Mouse (Mus musculus) cerebellum, adult 18-20 months (tissue): Measurements from ENCODE around the gene Fam214a.

Source experiments
- DNase-seq, 2 experiments: peaks; one replicate each; pipeline ENCODE4 v3.0.0; 2021

Fam214a gene

GRCm38 (mm10) chr9:74953265-74953958, 728 bp downstream of the Fam214a start:
- DNase-seq, result peak; percentile 69 to 75

GRCm38 (mm10) chr9:74953959-74954279, 1.2 kb downstream of the Fam214a start:
- no peak for DNase-seq

GRCm38 (mm10) chr9:74954387-74954786, 1.7 kb downstream of the Fam214a start:
- DNase-seq, result no peak

GRCm38 (mm10) chr9:74960630-74961029, 7.9 kb downstream of the Fam214a start:
- DNase-seq, result no peak

GRCm38 (mm10) chr9:74961073-74961575, 8.4 kb downstream of the Fam214a start:
- no peak for DNase-seq

GRCm38 (mm10) chr9:74963953-74964352, 11.3 kb downstream of the Fam214a start:
- no peak for DNase-seq

- no peak for DNase-seq
Measured at GRCm38 (mm10) chr9:74964866-74965384, 12.2 kb downstream of the Fam214a start.

GRCm38 (mm10) chr9:74966200-74966599, 13.5 kb downstream of the Fam214a start:
- no peak for DNase-seq

GRCm38 (mm10) chr9:74968647-74969428, 16.2 kb downstream of the Fam214a start:
- no peak for DNase-seq

- peak in 1 of 2 experiments; percentile 2 for DNase-seq
Measured at GRCm38 (mm10) chr9:74970591-74970990, 17.9 kb downstream of the Fam214a start.

GRCm38 (mm10) chr9:74971191-74971976, 18.7 kb downstream of the Fam214a start:
- DNase-seq, result peak in 1 of 2 experiments; percentile 5

GRCm38 (mm10) chr9:74972736-74973135, 20.1 kb downstream of the Fam214a start:
- no peak for DNase-seq

- no peak for DNase-seq
Measured at GRCm38 (mm10) chr9:74973154-74973553, 20.5 kb downstream of the Fam214a start.

GRCm38 (mm10) chr9:74974758-74975157, 22.1 kb downstream of the Fam214a start:
- DNase-seq, result peak; percentile 36 to 56

- peak in 1 of 2 experiments; percentile 49 for DNase-seq
Measured at GRCm38 (mm10) chr9:74975416-74975815, 22.7 kb downstream of the Fam214a start.

- peak; percentile 91 to 94 for DNase-seq
Measured at GRCm38 (mm10) chr9:74975911-74976563, 23.4 kb downstream of the Fam214a start.

- DNase-seq, result peak in 1 of 2 experiments; percentile 4
Measured at GRCm38 (mm10) chr9:74977251-74977650, 24.6 kb downstream of the Fam214a start.

GRCm38 (mm10) chr9:74977962-74978361, 25.3 kb downstream of the Fam214a start:
- peak; percentile 41 to 57 for DNase-seq

- DNase-seq, result peak; percentile 36 to 51
Measured at GRCm38 (mm10) chr9:74978868-74979267, 26.2 kb downstream of the Fam214a start.

- DNase-seq, result peak; percentile 6 to 42
Measured at GRCm38 (mm10) chr9:74979371-74979770, 26.7 kb downstream of the Fam214a start.

- peak; percentile 37 to 40 for DNase-seq
Measured at GRCm38 (mm10) chr9:74979866-74980265, 27.2 kb downstream of the Fam214a start.

GRCm38 (mm10) chr9:74981663-74982111, 29.0 kb downstream of the Fam214a start:
- peak; percentile 40 to 49 for DNase-seq
